Mouse (Mus musculus) gastrocnemius, postnatal 14 days (tissue): Measurements from ENCODE around the gene Pja2. TPM values are rescaled to one million over a fixed set of nuclear protein-coding genes. Genes with fewer than 3 reads are reported as not detected.
"Not testable (repeated sequence)": the region's sequence is repeated elsewhere in the genome, so short reads cannot be mapped to it uniquely, and the experiment has no call there.

ENCODE experiments used
- DNase-seq: peaks from one replicate; pipeline ENCODE4 v3.0.0; 2021; ENCODE audit warnings: mixed read lengths
- intact Hi-C: fragments of 180-260 bp; cut with DNase I; formaldehyde crosslinking; loops from one replicate; pipeline ENCODE4 v1.15.1; 2025; ENCODE audit warnings: low total_unique reads
- total RNA-seq, 2 experiments: library from RNA; stranded (reverse); gene quantifications; 2 replicates each; pipeline ENCODE4 v1.2.3; 2021

Gene Pja2
- total RNA-seq, 2 experiments from 2014 or later: 89.9 to 106 TPM

GRCm38 (mm10) chr17:64289684-64290083 lies 42.0 kb downstream of the Pja2 start:
- no peak for DNase-seq

GRCm38 (mm10) chr17:64288000-64288399 lies 43.7 kb downstream of the Pja2 start:
- intact Hi-C loops: no loop called here

More at GRCm38 (mm10) chr17:64289684-64290083, 42.0 kb downstream of the Pja2 start:
- intact Hi-C loops: no loop called here

GRCm38 (mm10) chr17:64286836-64287235 lies 44.9 kb downstream of the Pja2 start:
- no peak for DNase-seq
- intact Hi-C loops: no loop called here

More at GRCm38 (mm10) chr17:64288000-64288399, 43.7 kb downstream of the Pja2 start:
- no peak for DNase-seq

- DNase-seq, intact Hi-C loops: not testable (repeated sequence)
These were observed 50.3 kb downstream of the Pja2 start for GRCm38 (mm10) chr17:64281368-64281767.

GRCm38 (mm10) chr17:64277649-64278212 lies 54.0 kb downstream of the Pja2 start:
- intact Hi-C loops: no loop called here
- DNase-seq: no peak

GRCm38 (mm10) chr17:64276666-64277065 lies 55.0 kb downstream of the Pja2 start:
- intact Hi-C loops: no loop called here
- peak; percentile 33 for DNase-seq

- intact Hi-C loops: no loop called here
- no peak for DNase-seq
These were observed 56.5 kb downstream of the Pja2 start for GRCm38 (mm10) chr17:64275188-64275587.

GRCm38 (mm10) chr17:64274341-64275105 lies 57.2 kb downstream of the Pja2 start:
- intact Hi-C loops: no loop called here
- no peak for DNase-seq

- DNase-seq: no peak
- intact Hi-C loops: no loop called here
These were observed 71.1 kb downstream of the Pja2 start for GRCm38 (mm10) chr17:64260571-64260970.

- DNase-seq: no peak
- intact Hi-C loops: no loop called here
These were observed 83.5 kb downstream of the Pja2 start for GRCm38 (mm10) chr17:64248246-64248645.

GRCm38 (mm10) chr17:64242898-64243297 lies 88.8 kb downstream of the Pja2 start:
- DNase-seq: no peak
- intact Hi-C loops: no loop called here

GRCm38 (mm10) chr17:64242310-64242859 lies 89.3 kb downstream of the Pja2 start:
- intact Hi-C loops: no loop called here
- no peak for DNase-seq

GRCm38 (mm10) chr17:64241544-64242292 lies 90.0 kb downstream of the Pja2 start:
- no peak for DNase-seq
- intact Hi-C loops: no loop called here

GRCm38 (mm10) chr17:64232134-64232533 lies 99.6 kb downstream of the Pja2 start:
- intact Hi-C loops: no loop called here
- DNase-seq: no peak

- intact Hi-C loops: not testable (repeated sequence)
These were observed 100.1 kb downstream of the Pja2 start for GRCm38 (mm10) chr17:64231637-64232036.

GRCm38 (mm10) chr17:64231172-64231571 lies 100.5 kb downstream of the Pja2 start:
- DNase-seq: peak; percentile 3
- intact Hi-C loops: no loop called here

More at GRCm38 (mm10) chr17:64231637-64232036, 100.1 kb downstream of the Pja2 start:
- DNase-seq: not testable (repeated sequence)
